ENCODE assay signal across 8 mouse cellular contexts in the genomic region with DNA sequence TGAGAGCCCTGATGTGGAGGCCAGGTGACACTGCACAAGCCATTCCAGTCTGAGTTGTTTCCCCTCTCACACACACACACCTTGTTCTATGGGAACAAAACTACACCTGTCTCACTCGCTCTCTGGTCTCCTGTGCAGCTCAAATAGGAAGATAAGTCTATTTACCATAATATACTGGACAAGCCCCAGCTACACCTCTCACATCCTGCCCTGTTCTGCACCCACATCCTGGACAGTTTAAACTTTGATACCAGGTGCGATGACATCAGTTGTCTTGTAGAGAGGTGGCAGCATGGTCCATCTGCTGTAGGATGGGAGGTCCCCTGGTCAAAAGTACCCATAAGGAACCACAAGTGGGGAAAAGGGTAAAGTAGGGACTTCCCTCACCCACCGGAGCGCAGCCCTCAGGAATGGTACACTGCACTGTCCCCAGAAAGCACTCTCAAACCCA. TPM values are rescaled to one million over a fixed set of nuclear protein-coding genes. Genes with fewer than 3 reads are reported as not detected.
A peak's percentile ranks its signal among the peaks of the same experiment; 100 is the strongest.
DNase-seq lines count a peak whose midpoint lies in the region; ATAC-seq lines count a peak whose summit lies in the region.

No protein-coding gene starts in this region.

- H3K4me2 ChIP-seq in hindbrain, embryonic 13.5 days = peak overlapping the region; percentile 91

- H3K79me2 ChIP-seq in macrophage (ENCODE audit: inconsistent target) = peaks cover 64% of the 10 kb centered on the region

- no peaks in the 10 kb centered on the region for H3K36me3 ChIP-seq in hindbrain, embryonic 13.5 days
- H3K36me3 ChIP-seq in macrophage (ENCODE audit: inconsistent target) = no peaks in the 10 kb centered on the region

- WGBS in hindbrain, embryonic 13.5 days = 68% methylated on average over 4 of the region's 4 CpGs
- 3% methylated on average over 4 of the region's 4 CpGs for WGBS in macrophage (ENCODE audit: missing documents)

- DNase-seq in heart, adult 11 months = peak; percentile 95
- no peak for DNase-seq in heart, adult 9 months (ENCODE audit: low spot score in 2 of 2)
- peak; percentile 53 for DNase-seq in T-cell, adult 2 months (ENCODE audit: low spot score)
- peak; percentile 58 to 59 for DNase-seq in thymus, postnatal 36 days
- DNase-seq in embryo, embryonic 10.5 days (ENCODE audit: low spot score) = no peak

- no peaks in the 10 kb centered on the region for H3K27me3 ChIP-seq in hindbrain, embryonic 13.5 days

- H3K27ac ChIP-seq in hindbrain, embryonic 13.5 days = no peak overlapping the region
- peak overlapping the region; percentile 96 for H3K27ac ChIP-seq in macrophage

- H3K4me3 ChIP-seq in hindbrain, embryonic 13.5 days = peak overlapping the region; percentile 98
- peak overlapping the region; percentile 90 for H3K4me3 ChIP-seq in macrophage (ENCODE audit: inconsistent target)

- no peaks in the 10 kb centered on the region for H3K9me3 ChIP-seq in hindbrain, embryonic 13.5 days

- ATAC-seq in hindbrain, embryonic 13.5 days (ENCODE audit: low FRiP score) = no peak
- ATAC-seq in granulocyte monocyte progenitor cell, adult 5-6 weeks (replicated peaks; ENCODE audit: poor library complexity, severe bottlenecking) = no peak

- H3K9ac ChIP-seq in hindbrain, embryonic 13.5 days = peak overlapping the region; percentile 99

- peaks cover 65% of the 10 kb centered on the region for H3K4me1 ChIP-seq in hindbrain, embryonic 13.5 days (replicated peaks)

RNA-seq across cellular contexts. Expression of a gene that starts 1.1 kb away (rescaled TPM):
- 19.6 and 20.0 TPM in 2 replicates for polyA plus RNA-seq in hindbrain, embryonic 13.5 days (2015; fragmentation: Nextera tagmentation; extraction: Ambion mirVana)
- 100 to 1,000 TPM in 22 of 26 experiments, 10 to 100 TPM in 4; 41.9 to 659 (median 281) TPM for total RNA-seq in macrophage (2018; cell fraction: chromatin; rRNA removed)
- 100 to 1,000 TPM; 101 to 237 (median 164) TPM for total RNA-seq in macrophage (2018; cell fraction: cytosol; rRNA removed)
- 100 to 1,000 TPM in 22 of 26 experiments, 10 to 100 TPM in 4; 56.2 to 342 (median 204) TPM for total RNA-seq in macrophage (2018; cell fraction: nucleus; rRNA removed)
- polyA plus RNA-seq in macrophage (2018) = 131 to 143 TPM (median 139 TPM) in 3 replicates
- 179 and 198 TPM in 2 replicates for total RNA-seq in granulocyte monocyte progenitor cell, adult 5-6 weeks (2014; fragmentation: Nextera tagmentation)
- 133 and 181 TPM in 2 replicates for total RNA-seq in granulocyte monocyte progenitor cell, adult 5-6 weeks (2017)

RNA-seq across cellular contexts. Expression of a gene that starts 22.0 kb away (rescaled TPM):
- polyA plus RNA-seq in hindbrain, embryonic 13.5 days (2015; fragmentation: Nextera tagmentation; extraction: Ambion mirVana) = 29.9 and 33.1 TPM in 2 replicates
- 10 to 100 TPM in 24 of 26 experiments, 1 to 10 TPM in 2; 4.3 to 65.5 (median 36.8) TPM for total RNA-seq in macrophage (2018; cell fraction: chromatin; rRNA removed)
- total RNA-seq in macrophage (2018; cell fraction: cytosol; rRNA removed) = 10 to 100 TPM in 2 of 26 experiments, 1 to 10 TPM in 24; 3.6 to 10.8 (median 7.2) TPM
- 10 to 100 TPM in 20 of 26 experiments, 1 to 10 TPM in 6; 5.6 to 36.3 (median 20.3) TPM for total RNA-seq in macrophage (2018; cell fraction: nucleus; rRNA removed)
- polyA plus RNA-seq in macrophage (2018) = 3.2 to 8.1 TPM (median 5.6 TPM) in 3 replicates
- 6.8 and 7.2 TPM in 2 replicates for total RNA-seq in granulocyte monocyte progenitor cell, adult 5-6 weeks (2014; fragmentation: Nextera tagmentation)
- total RNA-seq in granulocyte monocyte progenitor cell, adult 5-6 weeks (2017) = 1.6 and 3.9 TPM in 2 replicates

RNA-seq across cellular contexts. Expression of a gene that starts 35.9 kb away (rescaled TPM):
- 10.4 and 10.6 TPM in 2 replicates for polyA plus RNA-seq in hindbrain, embryonic 13.5 days (2015; fragmentation: Nextera tagmentation; extraction: Ambion mirVana)
- total RNA-seq in macrophage (2018; cell fraction: chromatin; rRNA removed) = 100 to 1,000 TPM; 162 to 687 (median 390) TPM
- total RNA-seq in macrophage (2018; cell fraction: cytosol; rRNA removed) = 10 to 100 TPM; 40.4 to 92.6 (median 62.0) TPM
- 100 to 1,000 TPM; 117 to 367 (median 243) TPM for total RNA-seq in macrophage (2018; cell fraction: nucleus; rRNA removed)
- polyA plus RNA-seq in macrophage (2018) = 32.6 to 83.1 TPM (median 36.6 TPM) in 3 replicates
- total RNA-seq in granulocyte monocyte progenitor cell, adult 5-6 weeks (2014; fragmentation: Nextera tagmentation) = 17.7 and 25.9 TPM in 2 replicates
- total RNA-seq in granulocyte monocyte progenitor cell, adult 5-6 weeks (2017) = 10.8 and 22.0 TPM in 2 replicates

Comparison
In these comparisons a context has a peak if more than half of its experiments do, and no peak if none do; other contexts are left out.
1. DNase-seq: peak in heart, adult 11 months (single experiment), T-cell, adult 2 months (single experiment) and thymus, postnatal 36 days (2 of 2); none in heart, adult 9 months (0 of 2) and embryo, embryonic 10.5 days (single experiment).